Mouse (Mus musculus): ENCODE results near the gene Adcy2. TPM values are rescaled to one million over a fixed set of nuclear protein-coding genes. Genes with fewer than 3 reads are reported as not detected.

Adcy2 gene
- polyA plus RNA-seq, 1 experiment from 2014 or later, result 2.5 TPM

- Histone ChIP-seq H3K9ac (replicated peaks) (no peak overlapping the region), H3K9me3 (no peaks in the 10 kb centered on the region), H3K27me3 (no peaks in the 10 kb centered on the region), H3K27ac (replicated peaks) (no peak overlapping the region), H3K4me1 (no peaks in the 10 kb centered on the region), H3K4me2 (replicated peaks) (no peak overlapping the region), H3K4me3 (no peak overlapping the region), H3K36me3 (no peaks in the 10 kb centered on the region)
- no peak for ATAC-seq (ENCODE audit: low FRiP score, low read depth)
- 76% methylated on average over 2 of the region's 2 CpGs for WGBS
Measured at GRCm38 (mm10) chr13:68942735-68943134, 56.6 kb downstream of the Adcy2 start.

GRCm38 (mm10) chr13:68941429-68941828 lies 57.9 kb downstream of the Adcy2 start:
- no peak overlapping the region for H3K4me3 ChIP-seq
- ATAC-seq (ENCODE audit: low FRiP score, low read depth), result no peak
- H3K9ac ChIP-seq (replicated peaks), result no peak overlapping the region
- no peaks in the 10 kb centered on the region for H3K27me3 ChIP-seq
- H3K9me3 ChIP-seq, result no peaks in the 10 kb centered on the region
- no peak overlapping the region for H3K4me2 ChIP-seq (replicated peaks)
- no peaks in the 10 kb centered on the region for H3K36me3 ChIP-seq
- 89% methylated on average over 1 of the region's 1 CpGs for WGBS
- no peaks in the 10 kb centered on the region for H3K4me1 ChIP-seq
- H3K27ac ChIP-seq (replicated peaks), result no peak overlapping the region

- Histone ChIP-seq H3K9me3 (no peaks in the 10 kb centered on the region), H3K4me3 (no peak overlapping the region), H3K4me2 (replicated peaks) (no peak overlapping the region), H3K36me3 (no peaks in the 10 kb centered on the region), H3K4me1 (no peaks in the 10 kb centered on the region), H3K9ac (replicated peaks) (no peak overlapping the region), H3K27ac (replicated peaks) (no peak overlapping the region), H3K27me3 (no peaks in the 10 kb centered on the region)
- ATAC-seq (ENCODE audit: low FRiP score, low read depth), result no peak
- WGBS, result 69% methylated on average over 1 of the region's 1 CpGs
Measured at GRCm38 (mm10) chr13:68932283-68932647, 67.1 kb downstream of the Adcy2 start.

- H3K36me3 ChIP-seq, result no peaks in the 10 kb centered on the region
- H3K4me2 ChIP-seq (replicated peaks), result no peak overlapping the region
- no peaks in the 10 kb centered on the region for H3K9me3 ChIP-seq
- H3K4me3 ChIP-seq, result no peak overlapping the region
- no peak overlapping the region for H3K9ac ChIP-seq (replicated peaks)
- H3K27ac ChIP-seq (replicated peaks), result no peak overlapping the region
- no peak for ATAC-seq (ENCODE audit: low FRiP score, low read depth)
- H3K27me3 ChIP-seq, result no peaks in the 10 kb centered on the region
- WGBS, result 87% methylated on average over 8 of the region's 8 CpGs
- H3K4me1 ChIP-seq, result no peaks in the 10 kb centered on the region
Measured at GRCm38 (mm10) chr13:68931602-68932282, 67.6 kb downstream of the Adcy2 start.

GRCm38 (mm10) chr13:68928469-68928868 lies 70.9 kb downstream of the Adcy2 start:
- no peak overlapping the region for H3K4me2 ChIP-seq (replicated peaks)
- no peaks in the 10 kb centered on the region for H3K4me1 ChIP-seq
- no peaks in the 10 kb centered on the region for H3K27me3 ChIP-seq
- H3K4me3 ChIP-seq, result no peak overlapping the region
- no peaks in the 10 kb centered on the region for H3K36me3 ChIP-seq
- H3K9me3 ChIP-seq, result no peaks in the 10 kb centered on the region
- 89% methylated on average over 6 of the region's 6 CpGs for WGBS
- H3K9ac ChIP-seq (replicated peaks), result no peak overlapping the region
- H3K27ac ChIP-seq (replicated peaks), result no peak overlapping the region
- ATAC-seq (ENCODE audit: low FRiP score, low read depth), result no peak

GRCm38 (mm10) chr13:68913666-68914288 lies 85.6 kb downstream of the Adcy2 start:
- Histone ChIP-seq H3K9ac (replicated peaks) (no peak overlapping the region), H3K4me1 (no peaks in the 10 kb centered on the region), H3K36me3 (no peaks in the 10 kb centered on the region), H3K9me3 (no peaks in the 10 kb centered on the region), H3K4me3 (no peak overlapping the region), H3K27me3 (no peaks in the 10 kb centered on the region), H3K4me2 (replicated peaks) (no peak overlapping the region), H3K27ac (replicated peaks) (no peak overlapping the region)
- ATAC-seq (ENCODE audit: low FRiP score, low read depth), result no peak
- 89% methylated on average over 11 of the region's 11 CpGs for WGBS

GRCm38 (mm10) chr13:68906667-68907066 lies 92.7 kb downstream of the Adcy2 start:
- 66% methylated on average over 1 of the region's 1 CpGs for WGBS
- no peak for ATAC-seq (ENCODE audit: low FRiP score, low read depth)

GRCm38 (mm10) chr13:68902708-68903107 lies 96.6 kb downstream of the Adcy2 start:
- H3K27me3 ChIP-seq, result no peaks in the 10 kb centered on the region
- H3K9me3 ChIP-seq, result no peaks in the 10 kb centered on the region
- no peaks in the 10 kb centered on the region for H3K4me1 ChIP-seq
- no peak overlapping the region for H3K9ac ChIP-seq (replicated peaks)
- WGBS, result 94% methylated on average over 1 of the region's 1 CpGs
- H3K4me2 ChIP-seq (replicated peaks), result no peak overlapping the region
- ATAC-seq (ENCODE audit: low FRiP score, low read depth), result no peak
- H3K4me3 ChIP-seq, result no peak overlapping the region
- H3K27ac ChIP-seq (replicated peaks), result no peak overlapping the region
- H3K36me3 ChIP-seq, result no peaks in the 10 kb centered on the region

More at GRCm38 (mm10) chr13:68906667-68907066, 92.7 kb downstream of the Adcy2 start:
- H3K27ac ChIP-seq (replicated peaks), result no peak overlapping the region
- H3K36me3 ChIP-seq, result no peaks in the 10 kb centered on the region
- H3K9ac ChIP-seq (replicated peaks), result no peak overlapping the region
- no peaks in the 10 kb centered on the region for H3K27me3 ChIP-seq
- no peak overlapping the region for H3K4me2 ChIP-seq (replicated peaks)
- H3K4me1 ChIP-seq, result no peaks in the 10 kb centered on the region
- no peak overlapping the region for H3K4me3 ChIP-seq
- no peaks in the 10 kb centered on the region for H3K9me3 ChIP-seq

- 90% methylated on average over 9 of the region's 9 CpGs for WGBS
- Histone ChIP-seq H3K9ac (replicated peaks) (no peak overlapping the region), H3K27ac (replicated peaks) (no peak overlapping the region), H3K27me3 (no peaks in the 10 kb centered on the region), H3K4me3 (no peak overlapping the region), H3K9me3 (no peaks in the 10 kb centered on the region), H3K4me2 (replicated peaks) (no peak overlapping the region), H3K4me1 (no peaks in the 10 kb centered on the region), H3K36me3 (no peaks in the 10 kb centered on the region)
- no peak for ATAC-seq (ENCODE audit: low FRiP score, low read depth)
Measured at GRCm38 (mm10) chr13:68889929-68890593, 109.3 kb downstream of the Adcy2 start.

- no peak for ATAC-seq (ENCODE audit: low FRiP score, low read depth)
- Histone ChIP-seq H3K9ac (replicated peaks) (no peak overlapping the region), H3K27me3 (no peaks in the 10 kb centered on the region), H3K9me3 (no peaks in the 10 kb centered on the region), H3K4me2 (replicated peaks) (no peak overlapping the region), H3K4me3 (no peak overlapping the region), H3K4me1 (no peaks in the 10 kb centered on the region), H3K27ac (replicated peaks) (no peak overlapping the region), H3K36me3 (no peaks in the 10 kb centered on the region)
- WGBS, result 91% methylated on average over 6 of the region's 6 CpGs
Measured at GRCm38 (mm10) chr13:68868776-68869175, 130.6 kb downstream of the Adcy2 start.

- 79% methylated on average over 1 of the region's 1 CpGs for WGBS
- H3K36me3 ChIP-seq, result no peaks in the 10 kb centered on the region
- no peak for ATAC-seq (ENCODE audit: low FRiP score, low read depth)
- no peaks in the 10 kb centered on the region for H3K27me3 ChIP-seq
- no peak overlapping the region for H3K4me3 ChIP-seq
- H3K27ac ChIP-seq (replicated peaks), result no peak overlapping the region
- H3K4me1 ChIP-seq, result no peaks in the 10 kb centered on the region
- no peak overlapping the region for H3K4me2 ChIP-seq (replicated peaks)
- H3K9ac ChIP-seq (replicated peaks), result no peak overlapping the region
- H3K9me3 ChIP-seq, result no peaks in the 10 kb centered on the region
Measured at GRCm38 (mm10) chr13:68867940-68868655, 131.2 kb downstream of the Adcy2 start.

- no peak overlapping the region for H3K9ac ChIP-seq (replicated peaks)
- H3K27me3 ChIP-seq, result no peaks in the 10 kb centered on the region
- no peaks in the 10 kb centered on the region for H3K4me1 ChIP-seq
- H3K36me3 ChIP-seq, result no peaks in the 10 kb centered on the region
- WGBS, result 70% methylated on average over 4 of the region's 4 CpGs
- H3K27ac ChIP-seq (replicated peaks), result no peak overlapping the region
- no peak overlapping the region for H3K4me2 ChIP-seq (replicated peaks)
- ATAC-seq (ENCODE audit: low FRiP score, low read depth), result no peak
- H3K9me3 ChIP-seq, result no peaks in the 10 kb centered on the region
- H3K4me3 ChIP-seq, result no peak overlapping the region
Measured at GRCm38 (mm10) chr13:68860036-68860435, 139.3 kb downstream of the Adcy2 start.

Measured in midbrain, embryonic 12.5 days (tissue).